ENCODE assay signal across 8 mouse cellular contexts in the genomic region with DNA sequence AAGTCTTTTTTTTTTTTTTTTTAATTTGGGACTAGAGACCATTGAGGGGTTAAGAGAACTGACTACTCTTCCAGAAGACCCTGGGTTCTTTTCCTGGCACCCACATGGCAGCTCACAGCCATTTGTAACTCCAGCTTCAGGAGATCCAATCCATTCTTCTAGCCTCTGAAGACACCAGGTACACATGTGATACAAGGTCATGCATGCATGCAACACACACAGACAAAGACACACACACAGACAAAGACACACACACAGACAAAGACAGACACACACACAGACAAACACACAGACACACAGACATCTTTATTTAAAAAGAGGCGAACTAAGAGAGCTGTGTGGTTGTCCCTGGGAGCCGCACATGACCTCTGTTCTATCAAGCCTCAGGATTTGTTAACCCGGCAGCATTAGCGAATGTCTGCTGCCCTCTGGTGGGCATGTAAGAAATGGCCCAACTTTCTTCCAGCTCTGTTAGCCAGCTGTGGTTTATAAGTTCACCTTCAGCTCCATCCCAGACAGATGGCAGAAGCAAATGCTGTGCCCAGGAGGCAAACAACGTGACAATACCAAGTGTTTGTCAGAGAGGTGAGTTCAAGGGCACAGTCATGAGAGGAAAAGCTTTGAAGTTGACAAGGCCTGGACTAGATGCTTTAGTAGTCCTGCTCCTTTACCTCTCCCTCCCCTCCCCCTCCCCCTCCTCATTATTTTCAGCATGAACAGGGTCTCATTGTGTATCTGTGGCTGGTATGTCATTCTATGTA. TPM values are rescaled to one million over a fixed set of nuclear protein-coding genes. Genes with fewer than 3 reads are reported as not detected.
DNase-seq lines count a peak whose midpoint lies in the region; ATAC-seq and TF ChIP-seq lines count a peak whose summit lies in the region.

No protein-coding gene starts in this region.

- intact Hi-C loops in gastrocnemius, postnatal 14 days (cut with DNase I; ENCODE audit: low total_unique reads), result loop anchor here (5.0 to 10.0 kb wide), 2 partner anchors 122 to 405 kb away; no protein-coding TSS in a partner anchor
- intact Hi-C loops in left cerebral cortex, postnatal 14 days (cut with DNase I), result loop anchor here (5.0 to 10.0 kb wide), 2 partner anchors 125 to 402 kb away; no protein-coding TSS in a partner anchor

- no peaks in the 10 kb centered on the region for H3K4me1 ChIP-seq in cortical plate, adult 2 months (ENCODE audit: control insufficient read depth, insufficient read depth, low read length)
- no peaks in the 10 kb centered on the region for H3K4me1 ChIP-seq in intestine, embryonic 16.5 days (ENCODE audit: control insufficient read depth, insufficient read depth, low read length)
- H3K4me1 ChIP-seq in midbrain, embryonic 13.5 days (replicated peaks), result peaks cover 20% of the 10 kb centered on the region

- WGBS in intestine, embryonic 16.5 days, result 6% methylated on average over 5 of the region's 5 CpGs
- WGBS in midbrain, embryonic 13.5 days, result 2% methylated on average over 5 of the region's 5 CpGs

- no peaks in the 10 kb centered on the region for H3K27me3 ChIP-seq in intestine, embryonic 16.5 days (replicated peaks; ENCODE audit: control insufficient read depth, insufficient read depth, low read length)
- H3K27me3 ChIP-seq in midbrain, embryonic 13.5 days, result no peaks in the 10 kb centered on the region

- H3K36me3 ChIP-seq in intestine, embryonic 16.5 days (ENCODE audit: control insufficient read depth, insufficient read depth, low read length), result no peaks in the 10 kb centered on the region
- no peaks in the 10 kb centered on the region for H3K36me3 ChIP-seq in midbrain, embryonic 13.5 days

- no peak overlapping the region for H3K9ac ChIP-seq in intestine, embryonic 16.5 days (ENCODE audit: low read depth, low read length)
- H3K9ac ChIP-seq in midbrain, embryonic 13.5 days (replicated peaks), result no peak overlapping the region

- no peak overlapping the region for H3K4me2 ChIP-seq in intestine, embryonic 16.5 days (ENCODE audit: low read depth, low read length)
- no peak overlapping the region for H3K4me2 ChIP-seq in midbrain, embryonic 13.5 days (replicated peaks)

- no peak overlapping the region for H3K4me3 ChIP-seq in cortical plate, adult 2 months (ENCODE audit: insufficient read depth, low read length)
- H3K4me3 ChIP-seq in intestine, embryonic 16.5 days (ENCODE audit: low read length), result no peak overlapping the region
- H3K4me3 ChIP-seq in midbrain, embryonic 13.5 days (replicated peaks), result no peak overlapping the region

- no peaks in the 10 kb centered on the region for H3K9me3 ChIP-seq in intestine, embryonic 16.5 days (ENCODE audit: control insufficient read depth, low read length)
- no peaks in the 10 kb centered on the region for H3K9me3 ChIP-seq in midbrain, embryonic 13.5 days

- TF ChIP-seq POLR2A in cortical plate, adult 2 months (IDR thresholded peaks at IDR 0.05; ENCODE audit: extremely low read depth, insufficient read depth, low read length), result no peak

- DNase-seq in adrenal gland, adult (ENCODE audit: inconsistent age in 2 of 2, low spot score in 1 of 2), result peak; percentile 86 to 95
- peak; percentile 78 for DNase-seq in gastrocnemius, postnatal 14 days
- DNase-seq in left cerebral cortex, postnatal 14 days (ENCODE audit: low spot score in 2 of 2), result peak; percentile 92 to 94
- peak; percentile 67 for DNase-seq in skeletal muscle tissue, adult 2 months (ENCODE audit: low read depth, low spot score)

- ATAC-seq in intestine, embryonic 16.5 days, result peak; percentile 60; the same call in 1 of the 2 replicates
- peak; percentile 84 for ATAC-seq in midbrain, embryonic 13.5 days
- no peak for ATAC-seq in activated CD4-positive, CD25-positive, alpha-beta regulatory T cell, adult 4 months

- no peak overlapping the region for H3K27ac ChIP-seq in cortical plate, adult 2 months (ENCODE audit: insufficient read depth, low read length)
- no peak overlapping the region for H3K27ac ChIP-seq in intestine, embryonic 16.5 days (ENCODE audit: low read length)
- H3K27ac ChIP-seq in midbrain, embryonic 13.5 days, result no peak overlapping the region

- peak; percentile 96 for TF ChIP-seq CTCF in cortical plate, adult 2 months (IDR thresholded peaks at IDR 0.05; ENCODE audit: extremely low read depth, insufficient read depth, low read length)

RNA-seq across cellular contexts. Expression of gene Elp6, which starts 7.9 kb away (rescaled TPM):
- polyA plus RNA-seq in cortical plate, adult 2 months (2012; rRNA removed), result 18.4 and 20.0 TPM in 2 replicates
- 1 to 10 TPM; 2.5 to 3.9 TPM for total RNA-seq in gastrocnemius, postnatal 14 days (2021)
- 19.9 and 20.5 TPM in 2 replicates for polyA plus RNA-seq in intestine, embryonic 16.5 days (2015; fragmentation: Nextera tagmentation; extraction: Ambion mirVana)
- 10 to 100 TPM; 12.1 to 14.3 TPM for total RNA-seq in left cerebral cortex, postnatal 14 days (2021)
- 46.1 and 46.2 TPM in 2 replicates for polyA plus RNA-seq in midbrain, embryonic 13.5 days (2015; fragmentation: Nextera tagmentation; extraction: Ambion mirVana)
- polyA plus RNA-seq in activated CD4-positive, CD25-positive, alpha-beta regulatory T cell, adult 4 months (2017; shearing (Covaris generic)), result 10 to 100 TPM; 14.4 to 16.1 TPM

RNA-seq across cellular contexts. Expression of gene Scap, which starts 36.0 kb away (rescaled TPM):
- 41.7 and 44.6 TPM in 2 replicates for polyA plus RNA-seq in cortical plate, adult 2 months (2012; rRNA removed)
- total RNA-seq in gastrocnemius, postnatal 14 days (2021), result 10 to 100 TPM; 24.1 to 26.1 TPM
- 25.2 and 26.8 TPM in 2 replicates for polyA plus RNA-seq in intestine, embryonic 16.5 days (2015; fragmentation: Nextera tagmentation; extraction: Ambion mirVana)
- 100 to 1,000 TPM in 1 of 2 experiments, 10 to 100 TPM in 1; 92.2 to 114 TPM for total RNA-seq in left cerebral cortex, postnatal 14 days (2021)
- polyA plus RNA-seq in midbrain, embryonic 13.5 days (2015; fragmentation: Nextera tagmentation; extraction: Ambion mirVana), result 40.6 and 41.9 TPM in 2 replicates
- polyA plus RNA-seq in activated CD4-positive, CD25-positive, alpha-beta regulatory T cell, adult 4 months (2017; shearing (Covaris generic)), result 10 to 100 TPM; 12.5 to 12.9 TPM

RNA-seq across cellular contexts. Expression of gene Cspg5, which starts 53.5 kb away (rescaled TPM):
- polyA plus RNA-seq in cortical plate, adult 2 months (2012; rRNA removed), result 382 and 388 TPM in 2 replicates
- total RNA-seq in gastrocnemius, postnatal 14 days (2021), result under 1 TPM; 0.43 to 0.58 TPM
- polyA plus RNA-seq in intestine, embryonic 16.5 days (2015; fragmentation: Nextera tagmentation; extraction: Ambion mirVana), result 2.4 and 2.7 TPM in 2 replicates
- total RNA-seq in left cerebral cortex, postnatal 14 days (2021), result 100 to 1,000 TPM; 423 to 475 TPM
- polyA plus RNA-seq in midbrain, embryonic 13.5 days (2015; fragmentation: Nextera tagmentation; extraction: Ambion mirVana), result 58.9 and 70.2 TPM in 2 replicates
- under 1 TPM in 1 of 2 experiments, not detected in 1; 0.17 TPM for polyA plus RNA-seq in activated CD4-positive, CD25-positive, alpha-beta regulatory T cell, adult 4 months (2017; shearing (Covaris generic))

Comparison
In these comparisons a context has a peak if more than half of its experiments do, and no peak if none do; other contexts are left out.
1. RNA of gene Cspg5, which starts 53.5 kb away (polyA plus RNA-seq): 382 to 388 TPM in cortical plate, adult 2 months and 58.9 to 70.2 TPM in midbrain, embryonic 13.5 days; 2.4 to 2.7 TPM in intestine, embryonic 16.5 days and 0.17 TPM in activated CD4-positive, CD25-positive, alpha-beta regulatory T cell, adult 4 months; every median in the first group is over 10 times any median in the second.
2. Peak in every context shown above with its lines, with median percentiles within 50 percentile points of each other: DNase-seq.